Mouse (Mus musculus) lung, embryonic 14.5 days (tissue): ENCODE measurements around the gene Catsperg1. TPM values are rescaled to one million over a fixed set of nuclear protein-coding genes. Genes with fewer than 3 reads are reported as not detected.

Experiments
- ATAC-seq: fragments of 200-750 bp; cut with Nextera tagmentation; 2 replicates; pipeline ENCODE4 v1.8.0; 2017; ENCODE audit warnings: mild to moderate bottlenecking, moderate TSS enrichment, moderate library complexity; ENCODE audit not compliant: insufficient read depth
- DNase-seq: peaks from one replicate; pipeline ENCODE4 v3.0.0-alpha.2; 2015
- H3K27ac ChIP-seq: fragments of 300-500 bp; sonication (generic); 2 replicates; pipeline ENCODE4 v1.5.1; 2014; ENCODE audit warnings: low read depth, mild to moderate bottlenecking, moderate library complexity
- H3K27me3 ChIP-seq: fragments of 300-500 bp; sonication (generic); 2 replicates; pipeline ENCODE4 v1.6.1; 2014; ENCODE audit warnings: low read length, control low read depth; ENCODE audit not compliant: insufficient read depth
- H3K36me3 ChIP-seq: fragments of 300-500 bp; sonication (generic); 2 replicates; pipeline ENCODE4 v1.6.1; 2014; ENCODE audit warnings: control low read depth; ENCODE audit not compliant: insufficient read depth
- H3K4me1 ChIP-seq: fragments of 300-500 bp; sonication (generic); 2 replicates; pipeline ENCODE4 v1.6.1; 2014; ENCODE audit warnings: antibody characterized with exemption, control low read depth; ENCODE audit not compliant: insufficient read depth
- H3K4me2 ChIP-seq: fragments of 300-500 bp; sonication (generic); 2 replicates; pipeline ENCODE4 v1.6.1; 2014; ENCODE audit warnings: mild to moderate bottlenecking
- H3K4me3 ChIP-seq: fragments of 300-500 bp; sonication (generic); 2 replicates; pipeline ENCODE4 v1.5.1; 2014; ENCODE audit warnings: low read depth, low read length
- H3K9ac ChIP-seq: fragments of 300-500 bp; sonication (generic); 2 replicates; pipeline ENCODE4 v1.6.1; 2014
- H3K9me3 ChIP-seq: fragments of 300-500 bp; sonication (generic); 2 replicates; pipeline ENCODE4 v1.6.1; 2016; ENCODE audit warnings: low read depth, low read length, control low read depth
- CTCF ChIP-seq: IDR thresholded peaks from 2 replicates; pipeline ENCODE4 v1.5.1; 2016; ENCODE audit warnings: antibody characterized with exemption, low read depth
- WGBS: fragments of 180-500 bp; shearing (Covaris S2); extraction: QIAGEN DNeasy Blood & Tissue Kit; methylation state at CpG from one replicate; pipeline ENCODE4 v1.1.7; 2014; 5-methylcytosine and 5-hydroxymethylcytosine counted together
- polyA plus RNA-seq: library from polyadenylated mRNA; unstranded; fragments of >200 nt; fragmentation: Nextera tagmentation; extraction: Ambion mirVana; gene quantifications from 2 replicates; pipeline ENCODE4 v1.2.1, GENCODE M21; 2014

Catsperg1 gene
- polyA plus RNA-seq, 1 experiment from 2014 or later, result 0.87 TPM

DNA sequence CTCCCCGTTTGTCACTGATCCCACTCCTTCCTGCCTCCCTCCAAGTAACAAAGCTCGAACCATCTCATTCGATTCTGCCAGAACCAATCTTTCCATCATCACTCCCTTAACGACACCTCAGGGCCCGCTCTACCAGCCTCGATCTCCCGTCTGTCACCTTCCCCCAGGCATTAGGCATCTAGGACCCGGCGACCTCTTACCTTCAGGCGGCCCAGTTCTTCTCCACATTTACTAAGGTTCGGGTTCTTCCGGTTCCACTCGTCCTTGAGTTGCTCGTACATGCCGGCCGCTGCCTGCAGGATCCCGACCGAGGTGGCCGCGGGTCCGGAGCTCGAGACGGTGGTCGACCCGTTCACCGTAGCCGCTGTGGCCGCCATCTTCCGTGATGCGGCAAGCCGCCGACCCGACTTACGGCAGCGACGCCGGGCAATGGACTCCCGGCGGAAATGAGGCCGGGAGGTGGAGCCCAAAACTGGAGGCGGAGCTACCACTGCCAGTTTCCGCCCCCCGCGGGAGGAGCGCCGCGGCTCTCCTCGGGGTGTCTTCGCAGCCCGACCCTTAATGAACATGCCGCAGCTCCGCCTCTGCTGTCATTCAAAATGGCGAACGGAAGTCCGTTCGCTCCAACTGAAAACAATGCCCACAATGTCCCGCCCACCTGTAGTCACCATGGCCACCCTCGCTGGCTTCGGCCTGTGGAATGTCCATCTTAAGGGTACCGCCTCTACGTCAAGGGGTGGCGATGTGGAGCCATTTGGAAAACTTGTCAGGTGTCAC, 33.6 kb downstream of the Catsperg1 start, which contains the start of gene Psmd8:
Psmd8 (minus strand) TSS at position 625 of the 777 bp plus-strand sequence.
- H3K4me2 ChIP-seq, result peak within 1 kb of the TSS; percentile 85
- peaks cover 27% of the 10 kb centered on the region for H3K36me3 ChIP-seq
- peak within 1 kb of the TSS; percentile 60 for H3K27ac ChIP-seq
- H3K4me1 ChIP-seq, result 0 out of 2 replicates have a peak, but pooled peaks cover 7% of the 10 kb centered on the region
- no peaks in the 10 kb centered on the region for H3K27me3 ChIP-seq
- no peaks in the 10 kb centered on the region for H3K9me3 ChIP-seq
- peak within 1 kb of the TSS; percentile 83 for H3K4me3 ChIP-seq
- H3K9ac ChIP-seq, result peak within 1 kb of the TSS; percentile 83
- under 1% methylated on average over 62 of the region's 62 CpGs for whole genome bisulfite sequencing
- TF ChIP-seq CTCF, result peak; percentile 61
- peak; percentile 99 for DNase-seq
- peak; percentile 96 for ATAC-seq

DNA sequence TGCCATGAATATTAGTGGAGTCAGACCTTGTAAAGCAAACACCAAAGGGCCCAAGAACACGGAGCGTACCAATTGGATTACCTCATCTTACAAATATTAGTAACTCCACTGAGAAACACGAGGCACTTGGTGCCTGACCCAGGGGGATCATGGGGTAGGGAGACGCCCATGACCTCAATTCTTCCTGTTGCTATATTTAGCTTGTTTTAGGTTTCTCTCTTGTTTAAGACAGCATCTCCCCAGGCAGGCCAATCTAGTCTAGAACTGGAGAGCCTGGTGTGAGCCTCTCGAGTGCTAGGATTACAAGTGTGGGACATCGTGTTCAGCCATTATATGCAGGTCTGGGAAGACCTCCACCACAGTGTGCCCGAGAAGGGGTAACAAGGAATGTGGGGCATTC, 34.5 kb downstream of the Catsperg1 start:
- Histone ChIP-seq H3K4me2 (peak overlapping the region; percentile 85), H3K9ac (peak overlapping the region; percentile 83), H3K36me3 (peaks cover 37% of the 10 kb centered on the region), H3K4me3 (peak overlapping the region; percentile 83), H3K27ac (no peak overlapping the region), H3K27me3 (no peaks in the 10 kb centered on the region), H3K9me3 (no peaks in the 10 kb centered on the region), H3K4me1 (0 out of 2 replicates have a peak, but pooled peaks cover 7% of the 10 kb centered on the region)
- no peak for TF ChIP-seq CTCF
- no peak for ATAC-seq
- peak; percentile 27 for DNase-seq
- 31% methylated on average over 7 of the region's 7 CpGs for WGBS

GRCm38 (mm10) chr7:29178106-29178505, 35.7 kb downstream of the Catsperg1 start:
- Histone ChIP-seq H3K4me3 (no peak overlapping the region), H3K9ac (no peak overlapping the region), H3K4me2 (peak overlapping the region; percentile 85), H3K27ac (no peak overlapping the region), H3K4me1 (0 out of 2 replicates have a peak, but pooled peaks cover 7% of the 10 kb centered on the region), H3K9me3 (no peaks in the 10 kb centered on the region), H3K27me3 (peaks cover 7% of the 10 kb centered on the region), H3K36me3 (peaks cover 49% of the 10 kb centered on the region)
- DNase-seq (no peak), ATAC-seq (no peak)
- WGBS, result 87% methylated on average over 4 of the region's 4 CpGs
- peak; percentile 33 for TF ChIP-seq CTCF

DNA sequence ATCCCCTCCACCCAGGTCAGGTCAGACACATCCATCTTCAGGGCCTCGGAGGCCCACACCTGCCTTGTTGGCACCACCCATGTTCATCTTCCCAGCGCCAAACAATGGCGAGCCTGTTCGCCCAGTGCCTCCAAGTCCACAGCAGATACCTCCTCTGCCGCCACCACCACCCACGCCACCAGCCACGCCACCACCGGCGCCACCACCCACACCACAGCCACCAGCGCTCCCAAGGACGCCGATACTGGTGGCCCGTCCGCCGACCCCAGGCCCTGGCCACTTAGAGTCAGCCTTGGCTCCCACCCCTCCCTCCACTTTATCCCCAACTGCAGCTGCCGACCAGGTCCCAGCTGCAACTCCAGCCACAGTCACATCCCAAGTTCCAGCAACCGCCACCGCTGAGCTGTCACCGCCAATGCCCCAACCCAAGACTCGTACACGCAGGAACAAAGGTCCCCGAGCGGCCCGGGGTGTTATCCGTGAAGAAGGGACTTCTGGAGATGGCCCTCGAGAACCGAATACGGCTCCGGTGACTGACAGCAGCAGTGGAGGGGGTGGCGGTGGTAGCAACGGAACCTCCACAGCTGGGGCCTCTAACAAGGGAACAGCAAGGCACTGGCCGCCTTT, 41.3 kb downstream of the Catsperg1 start:
- Histone ChIP-seq H3K4me2 (peak overlapping the region; percentile 81; the same call in 1 of the 2 replicates), H3K4me1 (peaks cover 11% of the 10 kb centered on the region; the same call in 1 of the 2 replicates), H3K9ac (no peak overlapping the region), H3K36me3 (peaks cover 49% of the 10 kb centered on the region), H3K4me3 (peak overlapping the region; percentile 61; the same call in 1 of the 2 replicates), H3K27ac (no peak overlapping the region), H3K9me3 (no peaks in the 10 kb centered on the region), H3K27me3 (peaks cover 47% of the 10 kb centered on the region)
- 29% methylated on average over 31 of the region's 32 CpGs for WGBS
- no peak for TF ChIP-seq CTCF
- DNase-seq (no peak), ATAC-seq (no peak)

- no peak for TF ChIP-seq CTCF
- peaks cover 47% of the 10 kb centered on the region for H3K27me3 ChIP-seq
- H3K27ac ChIP-seq, result no peak overlapping the region
- peak overlapping the region; percentile 61 for H3K4me3 ChIP-seq
- WGBS, result 7% methylated on average over 34 of the region's 34 CpGs
- H3K36me3 ChIP-seq, result peaks cover 42% of the 10 kb centered on the region
- peak overlapping the region; percentile 81 for H3K4me2 ChIP-seq
- no peaks in the 10 kb centered on the region for H3K9me3 ChIP-seq
- ATAC-seq (no peak), DNase-seq (no peak)
- peaks cover 11% of the 10 kb centered on the region; the same call in 1 of the 2 replicates for H3K4me1 ChIP-seq
- peak overlapping the region; percentile 30; the same call in 1 of the 2 replicates for H3K9ac ChIP-seq
Observed at GRCm38 (mm10) chr7:29171562-29172097, 42.2 kb downstream of the Catsperg1 start.

DNA sequence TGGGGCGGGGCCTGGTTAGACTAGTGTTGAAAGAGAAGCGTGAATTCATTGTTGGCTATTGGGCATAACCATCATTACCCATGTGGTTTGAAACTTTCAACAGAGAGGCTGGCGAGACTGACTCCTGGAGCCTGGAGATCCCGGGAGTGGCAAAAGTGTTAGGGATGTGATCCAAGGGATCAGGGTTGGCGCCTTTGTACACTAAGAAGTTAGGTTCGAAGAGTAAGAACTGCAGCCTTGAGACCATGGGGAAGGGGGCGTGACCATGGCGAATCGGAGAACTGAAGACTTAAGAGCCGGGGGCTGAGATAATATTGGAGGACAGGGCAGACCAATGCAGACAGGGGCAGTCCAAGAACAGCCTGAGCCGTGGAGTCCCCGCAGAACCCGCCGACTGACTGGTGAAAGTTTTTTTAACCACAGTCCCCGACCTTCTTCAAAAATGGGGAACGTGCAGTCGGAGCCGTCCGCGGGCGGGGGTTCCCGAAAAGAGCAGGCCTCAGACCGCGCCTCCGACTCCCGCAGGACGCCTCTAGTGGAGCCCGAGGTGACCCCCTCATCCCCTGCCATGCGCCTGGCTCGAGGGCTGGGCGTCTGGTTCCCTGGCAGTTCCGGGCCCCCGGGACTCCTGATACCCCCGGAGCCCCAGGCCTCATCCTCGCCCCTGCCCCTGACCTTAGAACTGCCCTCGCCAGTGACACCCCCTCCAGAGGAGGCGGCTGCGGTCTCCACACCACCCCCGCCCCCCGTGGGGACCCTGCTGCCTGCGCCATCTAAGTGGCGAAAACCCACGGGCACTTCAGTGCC, 42.9 kb downstream of the Catsperg1 start:
- WGBS, result 2% methylated on average over 43 of the region's 43 CpGs
- Histone ChIP-seq H3K27me3 (peaks cover 47% of the 10 kb centered on the region), H3K9me3 (no peaks in the 10 kb centered on the region), H3K36me3 (peaks cover 35% of the 10 kb centered on the region), H3K4me2 (peak overlapping the region; percentile 81), H3K4me3 (peak overlapping the region; percentile 61), H3K27ac (no peak overlapping the region), H3K4me1 (peaks cover 11% of the 10 kb centered on the region; the same call in 1 of the 2 replicates), H3K9ac (peak overlapping the region; percentile 30; the same call in 1 of the 2 replicates)
- DNase-seq (peak; percentile 41), ATAC-seq (peak; percentile 11; the same call in 1 of the 2 replicates)
- TF ChIP-seq CTCF, result no peak
